In genomic region chr3:105894601-105895592, GRCm38 (mm10) we compare ENCODE assay signal across 9 mouse cellular contexts. TPM values are rescaled to one million over a fixed set of nuclear protein-coding genes. Genes with fewer than 3 reads are reported as not detected.
DNase-seq lines count a peak whose midpoint lies in the region; TF ChIP-seq lines count a peak whose summit lies in the region.
"Had no signal": no experiment of that assay in that cellular context is flagged by ENCODE, and none has a peak within 500 bp of the region (broad histone marks: within the 10 kb centered on the region; RNA-seq: fewer than 3 reads in every experiment).

No protein-coding gene starts in this region.

- peaks cover 55% of the 10 kb centered on the region for H3K4me1 ChIP-seq in heart, embryonic 10.5 days
- H3K4me1 ChIP-seq in lung, adult 2 months (ENCODE audit: control insufficient read depth, insufficient read depth, low read length) = peaks cover 25% of the 10 kb centered on the region
- H3K4me1 ChIP-seq: hindbrain, embryonic 15.5 days had no signal

- no peaks in the 10 kb centered on the region for H3K27me3 ChIP-seq in heart, embryonic 10.5 days (ENCODE audit: insufficient read depth, poor library complexity, severe bottlenecking)
- H3K27me3 ChIP-seq: hindbrain, embryonic 15.5 days had no signal

- H3K9me3 ChIP-seq in heart, embryonic 10.5 days = no peaks in the 10 kb centered on the region
- H3K9me3 ChIP-seq: hindbrain, embryonic 15.5 days had no signal

- peak overlapping the region; percentile 77 for H3K27ac ChIP-seq in heart, embryonic 10.5 days
- H3K27ac ChIP-seq: hindbrain, embryonic 15.5 days had no signal

- no peaks in the 10 kb centered on the region for H3K36me3 ChIP-seq in heart, embryonic 10.5 days
- H3K36me3 ChIP-seq: hindbrain, embryonic 15.5 days had no signal

- WGBS in heart, embryonic 10.5 days = 70% methylated on average over 23 of the region's 23 CpGs
- 35% methylated on average over 23 of the region's 23 CpGs for WGBS in lung, adult 2 months

- TF ChIP-seq CTCF in lung, adult 2 months (IDR thresholded peaks at IDR 0.05; ENCODE audit: insufficient read depth, low read length) = peak; percentile 90

- DNase-seq in 416B (ENCODE audit: low read depth) (peak; percentile 99), MEL-GATA-1-ER (ENCODE audit: extremely low read depth, low read depth) (peak; percentile 88)
- DNase-seq in cerebellum, postnatal 10 days = peak; percentile 69
- DNase-seq in heart, embryonic 10.5 days (ENCODE audit: low spot score) = peak; percentile 93
- DNase-seq in kidney, postnatal 4 days = peak; percentile 86 to 91
- DNase-seq in lung, adult 2 months = peak; percentile 91
- peak; percentile 58 for DNase-seq in right cerebral cortex, postnatal 4 days
- DNase-seq in urinary bladder, postnatal 36 days (ENCODE audit: low spot score in 2 of 2) = peak; percentile 94 to 96

- no peak overlapping the region for H3K4me3 ChIP-seq in heart, embryonic 10.5 days
- no peak overlapping the region for H3K4me3 ChIP-seq in lung, adult 2 months (replicated peaks; ENCODE audit: extremely low read depth, low read depth, low read length)
- H3K4me3 ChIP-seq: hindbrain, embryonic 15.5 days had no signal

- TF ChIP-seq POLR2A in lung, adult 2 months (IDR thresholded peaks at IDR 0.05; ENCODE audit: borderline replicate concordance, extremely low read depth, low read depth, low read length) = no peak

RNA-seq across cellular contexts. Expression of gene Tmigd3, which starts 24.2 kb away (rescaled TPM):
- polyA plus RNA-seq in heart, embryonic 10.5 days (2016; fragmentation: Nextera tagmentation; extraction: Ambion mirVana) = 0.70 and 0.73 TPM in 2 replicates
- polyA plus RNA-seq in lung, adult 2 months (2012; rRNA removed) = 1.3 and 2.2 TPM in 2 replicates
- polyA plus RNA-seq: hindbrain, embryonic 15.5 days had no signal

RNA-seq across cellular contexts. Expression of gene Adora3, which starts 24.2 kb away (rescaled TPM):
- not detected in 2 replicates for polyA plus RNA-seq in heart, embryonic 10.5 days (2016; fragmentation: Nextera tagmentation; extraction: Ambion mirVana)
- 0.84 and 1.2 TPM in 2 replicates for polyA plus RNA-seq in lung, adult 2 months (2012; rRNA removed)

RNA-seq across cellular contexts. Expression of gene I830077J02Rik, which starts 37.6 kb away (rescaled TPM):
- polyA plus RNA-seq in heart, embryonic 10.5 days (2016; fragmentation: Nextera tagmentation; extraction: Ambion mirVana) = 2.0 and 3.4 TPM in 2 replicates
- polyA plus RNA-seq in lung, adult 2 months (2012; rRNA removed) = 2.3 and 3.7 TPM in 2 replicates
